Mouse (Mus musculus): ENCODE data around the gene Slc2a12. TPM values are rescaled to one million over a fixed set of nuclear protein-coding genes. Genes with fewer than 3 reads are reported as not detected.

Gene Slc2a12
- total and polyA plus RNA-seq, 3 experiments, result 0.01 to 0.35 TPM; not detected in 1

GRCm38 (mm10) chr10:22726295-22726694 is 81.5 kb downstream of the Slc2a12 start:
- Histone ChIP-seq H3K27me3 (ENCODE audit: control insufficient read depth in 1 of 2, insufficient read depth in 2 of 2, low read length in 2 of 2) (no peaks in the 10 kb centered on the region), H3K36me3 (ENCODE audit: control insufficient read depth in 1 of 2, insufficient read depth in 2 of 2, low read length in 2 of 2) (peaks cover 12 to 47% of the 10 kb centered on the region in 2 experiments), H3K9ac (ENCODE audit: control insufficient read depth, low read depth, low read length, poor library complexity, severe bottlenecking) (no peak overlapping the region), H3K4me3 (ENCODE audit: control insufficient read depth in 1 of 2, insufficient read depth in 1 of 2, low read depth in 2 of 2, low read length in 2 of 2) (no peak overlapping the region), H3K9me3 (replicated peaks; ENCODE audit: insufficient read depth, low read length) (no peaks in the 10 kb centered on the region), H3K4me1 (ENCODE audit: control insufficient read depth in 1 of 2, insufficient read depth in 2 of 2, low read length in 2 of 2) (peaks cover 31 to 35% of the 10 kb centered on the region in 2 experiments; a peak in 3 of 4 replicates), H3K79me2 (ENCODE audit: control insufficient read depth, insufficient read depth, low read length, poor library complexity) (peaks cover 79% of the 10 kb centered on the region), H3K27ac (ENCODE audit: control insufficient read depth, low read depth, low read length) (no peak overlapping the region)
- TF ChIP-seq JUND (IDR thresholded peaks at IDR 0.05; ENCODE audit: low read depth, low read length), result no peak
- TF ChIP-seq USF2 (IDR thresholded peaks at IDR 0.05; ENCODE audit: borderline replicate concordance in 1 of 2, insufficient read depth in 1 of 2, low read depth in 1 of 2, low read length in 2 of 2), result no peak
- TF ChIP-seq TBP (IDR thresholded peaks at IDR 0.05; ENCODE audit: low read depth, low read length), result no peak
- no peak for TF ChIP-seq MAX (IDR thresholded peaks at IDR 0.05; ENCODE audit: low read length)
- TF ChIP-seq HCFC1 (IDR thresholded peaks at IDR 0.05; ENCODE audit: low read depth, low read length), result no peak
- TF ChIP-seq E2F4 (IDR thresholded peaks at IDR 0.05; ENCODE audit: borderline replicate concordance, low read depth, low read length), result no peak
- TF ChIP-seq MAFK (IDR thresholded peaks at IDR 0.05; ENCODE audit: borderline replicate concordance, low read depth, low read length), result no peak
- TF ChIP-seq CHD2 (IDR thresholded peaks at IDR 0.05; ENCODE audit: low read length), result no peak
- peak; percentile 17 for DNase-seq (ENCODE audit: low read depth, low spot score)

GRCm38 (mm10) chr10:22728257-22728656 is 83.4 kb downstream of the Slc2a12 start:
- Histone ChIP-seq H3K27me3 (ENCODE audit: control insufficient read depth in 1 of 2, insufficient read depth in 2 of 2, low read length in 2 of 2) (no peaks in the 10 kb centered on the region), H3K4me3 (ENCODE audit: control insufficient read depth in 1 of 2, insufficient read depth in 1 of 2, low read depth in 2 of 2, low read length in 2 of 2) (peak overlapping the region in 1 of 2 experiments; percentile 100; a peak in 2 of 4 replicates), H3K9ac (ENCODE audit: control insufficient read depth, low read depth, low read length, poor library complexity, severe bottlenecking) (peak overlapping the region; percentile 32), H3K27ac (ENCODE audit: control insufficient read depth, low read depth, low read length) (peak overlapping the region; percentile 61), H3K9me3 (replicated peaks; ENCODE audit: insufficient read depth, low read length) (no peaks in the 10 kb centered on the region), H3K79me2 (ENCODE audit: control insufficient read depth, insufficient read depth, low read length, poor library complexity) (peaks cover 67% of the 10 kb centered on the region), H3K4me1 (ENCODE audit: control insufficient read depth in 1 of 2, insufficient read depth in 2 of 2, low read length in 2 of 2) (peaks cover 37 to 38% of the 10 kb centered on the region in 2 experiments), H3K36me3 (ENCODE audit: control insufficient read depth in 1 of 2, insufficient read depth in 2 of 2, low read length in 2 of 2) (peaks cover 8 to 55% of the 10 kb centered on the region in 2 experiments)
- peak; percentile 59 for DNase-seq (ENCODE audit: low read depth, low spot score)
- TF ChIP-seq ZKSCAN1 (IDR thresholded peaks at IDR 0.05; ENCODE audit: low read depth, low read length) (no peak), KAT2A (conservative IDR thresholded peaks at IDR 0.05; ENCODE audit: low read depth, low read length) (no peak), SIN3A (IDR thresholded peaks at IDR 0.05; ENCODE audit: low read length) (0 out of 2 replicates have a peak, but pooled peaks have one; percentile 19), TBP (IDR thresholded peaks at IDR 0.05; ENCODE audit: low read depth, low read length) (no peak), ELF1 (IDR thresholded peaks at IDR 0.05; ENCODE audit: low read depth, low read length) (no peak), USF1 (IDR thresholded peaks at IDR 0.05; ENCODE audit: low read depth, low read length) (peak; percentile 56; the same call in 1 of the 2 replicates), NRF1 (IDR thresholded peaks at IDR 0.05; ENCODE audit: insufficient read depth, low read depth, low read length, poor library complexity, severe bottlenecking) (no peak), EP300 (IDR thresholded peaks at IDR 0.05; ENCODE audit: low read depth in 1 of 2, low read length in 2 of 2) (peak in 1 of 2 experiments; percentile 35; a peak in 1 of 4 replicates), CTCF (IDR thresholded peaks at IDR 0.05 in 2 of 3, conservative IDR thresholded peaks at IDR 0.05 in 1 of 3; ENCODE audit: control insufficient read depth in 1 of 3, insufficient read depth in 1 of 3, low read depth in 2 of 3, low read length in 3 of 3, poor library complexity in 1 of 3, severe bottlenecking in 1 of 3) (no peak), USF2 (IDR thresholded peaks at IDR 0.05; ENCODE audit: borderline replicate concordance in 1 of 2, insufficient read depth in 1 of 2, low read depth in 1 of 2, low read length in 2 of 2) (no peak), MYB (IDR thresholded peaks at IDR 0.05; ENCODE audit: low read depth, low read length) (no peak), CHD1 (IDR thresholded peaks at IDR 0.05; ENCODE audit: low read depth, low read length) (no peak), UBTF (IDR thresholded peaks at IDR 0.05; ENCODE audit: borderline replicate concordance, insufficient read depth, low read depth, low read length) (no peak), POLR2A (IDR thresholded peaks at IDR 0.05; ENCODE audit: control insufficient read depth in 1 of 2, insufficient read depth in 1 of 2, low read depth in 1 of 2, low read length in 2 of 2, poor library complexity in 1 of 2) (no peak), POLR2AphosphoS2 (IDR thresholded peaks at IDR 0.05; ENCODE audit: low read length) (no peak), E2F4 (IDR thresholded peaks at IDR 0.05; ENCODE audit: borderline replicate concordance, low read depth, low read length) (no peak), ZC3H11A (IDR thresholded peaks at IDR 0.05; ENCODE audit: low read depth, low read length) (no peak), MEF2A (IDR thresholded peaks at IDR 0.05; ENCODE audit: extremely low read depth, insufficient replicate concordance, low read depth, low read length, poor library complexity, severe bottlenecking) (no peak), HCFC1 (IDR thresholded peaks at IDR 0.05; ENCODE audit: low read depth, low read length) (no peak), RCOR1 (IDR thresholded peaks at IDR 0.05; ENCODE audit: low read depth, low read length) (no peak), MYC (IDR thresholded peaks at IDR 0.05; ENCODE audit: low read depth, low read length) (0 out of 2 replicates have a peak, but pooled peaks have one; percentile 59), BHLHE40 (IDR thresholded peaks at IDR 0.05; ENCODE audit: borderline replicate concordance, low read depth, low read length) (no peak), SMC3 (IDR thresholded peaks at IDR 0.05; ENCODE audit: low read depth, low read length) (no peak), TAL1 (IDR thresholded peaks at IDR 0.05; ENCODE audit: low read length) (no peak), RAD21 (IDR thresholded peaks at IDR 0.05; ENCODE audit: low read depth, low read length) (no peak), JUND (IDR thresholded peaks at IDR 0.05; ENCODE audit: low read depth, low read length) (no peak), CHD2 (IDR thresholded peaks at IDR 0.05; ENCODE audit: low read length) (no peak), GABPA (IDR thresholded peaks at IDR 0.05; ENCODE audit: low read depth, low read length) (no peak)

All from MEL (cell line).